Mouse (Mus musculus) forebrain, embryonic 11.5 days (tissue): ENCODE data around the gene Plbd2. TPM values are rescaled to one million over a fixed set of nuclear protein-coding genes. Genes with fewer than 3 reads are reported as not detected.
A peak's percentile ranks its signal among the peaks of the same experiment; 100 is the strongest.

Experiments
- ATAC-seq: fragments of 200-750 bp; cut with Nextera tagmentation; replicated peaks from 2 replicates; pipeline ENCODE4 v1.8.0; 2017; ENCODE audit warnings: moderate TSS enrichment; ENCODE audit not compliant: low FRiP score
- DNase-seq: peaks from one replicate; pipeline ENCODE4 v3.0.0-alpha.2; 2017; ENCODE audit warnings: low spot score
- H3K27ac ChIP-seq: fragments of 300-500 bp; sonication (generic); 2 replicates; pipeline ENCODE4 v1.5.1; 2014; ENCODE audit warnings: low read depth, low read length
- H3K27me3 ChIP-seq: fragments of 300-500 bp; sonication (generic); 2 replicates; pipeline ENCODE4 v1.6.1; 2014; ENCODE audit warnings: mild to moderate bottlenecking, low read length, mixed read lengths; ENCODE audit not compliant: control insufficient read depth, insufficient read depth
- H3K36me3 ChIP-seq: fragments of 300-500 bp; sonication (generic); 2 replicates; pipeline ENCODE4 v1.6.1; 2014; ENCODE audit warnings: mild to moderate bottlenecking, low read length, moderate library complexity, mixed read lengths; ENCODE audit not compliant: control insufficient read depth, insufficient read depth
- H3K4me1 ChIP-seq: fragments of 300-500 bp; sonication (generic); replicated peaks from 2 replicates; pipeline ENCODE4 v1.6.1; 2014; ENCODE audit warnings: low read length, mixed read lengths; ENCODE audit not compliant: control insufficient read depth, insufficient read depth
- H3K4me2 ChIP-seq: fragments of 300-500 bp; sonication (generic); 2 replicates; pipeline ENCODE4 v1.6.1; 2014; ENCODE audit warnings: low read depth, mild to moderate bottlenecking, low read length, moderate library complexity, mixed read lengths; ENCODE audit not compliant: severe bottlenecking
- H3K4me3 ChIP-seq: fragments of 300-500 bp; sonication (generic); 2 replicates; pipeline ENCODE4 v1.5.1; 2014; ENCODE audit warnings: low read depth, low read length
- H3K9ac ChIP-seq: fragments of 300-500 bp; sonication (generic); 2 replicates; pipeline ENCODE4 v1.6.1; 2014; ENCODE audit warnings: low read length
- H3K9me3 ChIP-seq: fragments of 300-500 bp; sonication (generic); 2 replicates; pipeline ENCODE4 v1.6.1; 2016; ENCODE audit warnings: low read length, mixed read lengths; ENCODE audit not compliant: control insufficient read depth
- WGBS: fragments of 180-500 bp; shearing (Covaris S2); extraction: QIAGEN DNeasy Blood & Tissue Kit; methylation state at CpG from one replicate; pipeline ENCODE4 v1.1.7; 2014; 5-methylcytosine and 5-hydroxymethylcytosine counted together
- polyA plus RNA-seq: library from polyadenylated mRNA; unstranded; fragments of >200 nt; fragmentation: Nextera tagmentation; extraction: Ambion mirVana; gene quantifications from 2 replicates; pipeline ENCODE4 v1.2.1, GENCODE M21; 2014

Gene Plbd2
- polyA plus RNA-seq, 1 experiment from 2014 or later: 29.8 TPM

GRCm38 (mm10) chr5:120476296-120476695, 27.1 kb downstream of the Plbd2 start, which contains the start of gene Sds:
Gene Sds, plus strand, starts transcription at chr5:120476526.
- H3K9me3 ChIP-seq: no peaks in the 10 kb centered on the region
- WGBS: 12% methylated on average over 13 of the region's 13 CpGs

GRCm38 (mm10) chr5:120475861-120476260, 27.6 kb downstream of the Plbd2 start:
- Histone ChIP-seq H3K27ac (no peak overlapping the region), H3K27me3 (no peaks in the 10 kb centered on the region), H3K9ac (no peak overlapping the region), H3K4me1 (no peaks in the 10 kb centered on the region), H3K36me3 (no peaks in the 10 kb centered on the region), H3K4me2 (0 out of 2 replicates have a peak overlapping the region, but pooled peaks have one; percentile 24), H3K4me3 (no peak overlapping the region), H3K9me3 (no peaks in the 10 kb centered on the region)
- ATAC-seq: no peak
- DNase-seq: no peak
- WGBS: 55% methylated on average over 8 of the region's 8 CpGs

More at GRCm38 (mm10) chr5:120476296-120476695, 27.1 kb downstream of the Plbd2 start, which contains the start of gene Sds:
- Histone ChIP-seq H3K4me2 (0 out of 2 replicates have a peak within 1 kb of the TSS, but pooled peaks have one; percentile 24), H3K27me3 (no peaks in the 10 kb centered on the region), H3K27ac (no peak within 1 kb of the TSS), H3K4me1 (no peaks in the 10 kb centered on the region), H3K9ac (no peak within 1 kb of the TSS), H3K36me3 (no peaks in the 10 kb centered on the region), H3K4me3 (no peak within 1 kb of the TSS)
- DNase-seq (no peak), ATAC-seq (no peak)

- H3K9me3 ChIP-seq: no peaks in the 10 kb centered on the region
- no peak overlapping the region for H3K4me3 ChIP-seq
- H3K4me2 ChIP-seq: no peak overlapping the region
- H3K36me3 ChIP-seq: no peaks in the 10 kb centered on the region
- no peak for DNase-seq
- H3K27ac ChIP-seq: no peak overlapping the region
- no peaks in the 10 kb centered on the region for H3K27me3 ChIP-seq
- no peak overlapping the region for H3K9ac ChIP-seq
- WGBS: 96% methylated on average over 2 of the region's 2 CpGs
- H3K4me1 ChIP-seq: no peaks in the 10 kb centered on the region
- no peak for ATAC-seq
These were observed 30.1 kb downstream of the Plbd2 start for GRCm38 (mm10) chr5:120473361-120473760.

- 79% methylated on average over 8 of the region's 8 CpGs for WGBS
- no peaks in the 10 kb centered on the region for H3K27me3 ChIP-seq
These were observed 30.7 kb downstream of the Plbd2 start, which contains the start of gene Sdsl for GRCm38 (mm10) chr5:120472770-120473169. Gene Sdsl, minus strand, starts transcription at chr5:120472810.

GRCm38 (mm10) chr5:120471538-120471937, 31.9 kb downstream of the Plbd2 start:
- no peak overlapping the region for H3K27ac ChIP-seq
- no peak for ATAC-seq
- no peak overlapping the region for H3K4me3 ChIP-seq
- no peaks in the 10 kb centered on the region for H3K4me1 ChIP-seq
- H3K27me3 ChIP-seq: no peaks in the 10 kb centered on the region
- H3K9me3 ChIP-seq: no peaks in the 10 kb centered on the region
- H3K4me2 ChIP-seq: no peak overlapping the region
- no peak for DNase-seq
- H3K36me3 ChIP-seq: no peaks in the 10 kb centered on the region
- H3K9ac ChIP-seq: no peak overlapping the region
- 70% methylated on average over 4 of the region's 4 CpGs for WGBS

More at GRCm38 (mm10) chr5:120472770-120473169, 30.7 kb downstream of the Plbd2 start, which contains the start of gene Sdsl:
- H3K27ac ChIP-seq: no peak within 1 kb of the TSS
- no peak for DNase-seq
- no peak within 1 kb of the TSS for H3K4me2 ChIP-seq
- H3K9me3 ChIP-seq: no peaks in the 10 kb centered on the region
- H3K4me1 ChIP-seq: no peaks in the 10 kb centered on the region
- H3K4me3 ChIP-seq: no peak within 1 kb of the TSS
- no peak for ATAC-seq
- no peaks in the 10 kb centered on the region for H3K36me3 ChIP-seq
- H3K9ac ChIP-seq: no peak within 1 kb of the TSS

- DNase-seq: no peak
- Histone ChIP-seq H3K4me2 (no peak overlapping the region), H3K36me3 (no peaks in the 10 kb centered on the region), H3K9me3 (no peaks in the 10 kb centered on the region), H3K27ac (no peak overlapping the region), H3K4me1 (no peaks in the 10 kb centered on the region), H3K27me3 (no peaks in the 10 kb centered on the region), H3K9ac (no peak overlapping the region), H3K4me3 (no peak overlapping the region)
- WGBS: 90% methylated on average over 6 of the region's 6 CpGs
- no peak for ATAC-seq
These were observed 34.6 kb downstream of the Plbd2 start for GRCm38 (mm10) chr5:120468830-120469229.

- no peaks in the 10 kb centered on the region for H3K9me3 ChIP-seq
- ATAC-seq: no peak
- 88% methylated on average over 5 of the region's 5 CpGs for WGBS
- H3K27ac ChIP-seq: no peak overlapping the region
- H3K4me2 ChIP-seq: no peak overlapping the region
- no peak overlapping the region for H3K4me3 ChIP-seq
- H3K36me3 ChIP-seq: no peaks in the 10 kb centered on the region
- H3K9ac ChIP-seq: no peak overlapping the region
- H3K4me1 ChIP-seq: no peaks in the 10 kb centered on the region
- H3K27me3 ChIP-seq: no peaks in the 10 kb centered on the region
- DNase-seq: no peak
These were observed 35.1 kb downstream of the Plbd2 start for GRCm38 (mm10) chr5:120468336-120468735.

- Histone ChIP-seq H3K4me1 (no peaks in the 10 kb centered on the region), H3K4me2 (peak overlapping the region; percentile 2; the same call in 1 of the 2 replicates), H3K36me3 (no peaks in the 10 kb centered on the region), H3K27me3 (no peaks in the 10 kb centered on the region), H3K9me3 (no peaks in the 10 kb centered on the region), H3K4me3 (no peak overlapping the region), H3K9ac (no peak overlapping the region), H3K27ac (no peak overlapping the region)
- WGBS: 10% methylated on average over 4 of the region's 4 CpGs
- no peak for DNase-seq
- no peak for ATAC-seq
These were observed 36.4 kb downstream of the Plbd2 start for GRCm38 (mm10) chr5:120467026-120467425.

- H3K4me1 ChIP-seq: no peaks in the 10 kb centered on the region
- H3K36me3 ChIP-seq: no peaks in the 10 kb centered on the region
- no peaks in the 10 kb centered on the region for H3K27me3 ChIP-seq
- no peak for DNase-seq
- 91% methylated on average over 6 of the region's 6 CpGs for WGBS
- no peak for ATAC-seq
- no peak overlapping the region for H3K4me2 ChIP-seq
- no peak overlapping the region for H3K9ac ChIP-seq
- H3K27ac ChIP-seq: no peak overlapping the region
- no peak overlapping the region for H3K4me3 ChIP-seq
- H3K9me3 ChIP-seq: no peaks in the 10 kb centered on the region
These were observed 37.6 kb downstream of the Plbd2 start for GRCm38 (mm10) chr5:120465860-120466259.
